Mouse (Mus musculus): ENCODE results near the gene Lrrc23. TPM values are rescaled to one million over a fixed set of nuclear protein-coding genes. Genes with fewer than 3 reads are reported as not detected.

The Lrrc23 gene
- polyA plus RNA-seq, 1 experiment from 2014 or later, result 4.0 TPM

GRCm38 (mm10) chr6:124782436-124782835 lies 2.9 kb upstream of the Lrrc23 start:
- Histone ChIP-seq H3K4me2 (0 out of 2 replicates have a peak overlapping the region, but pooled peaks have one; percentile 27), H3K27me3 (peaks cover 11% of the 10 kb centered on the region), H3K4me1 (peaks cover 20% of the 10 kb centered on the region), H3K4me3 (replicated peaks) (no peak overlapping the region), H3K36me3 (replicated peaks) (no peaks in the 10 kb centered on the region), H3K9me3 (no peaks in the 10 kb centered on the region), H3K27ac (no peak overlapping the region), H3K9ac (no peak overlapping the region)
- 26% methylated on average over 6 of the region's 6 CpGs for WGBS
- no peak for ATAC-seq (ENCODE audit: low FRiP score)

GRCm38 (mm10) chr6:124780917-124781316 lies 1.4 kb upstream of the Lrrc23 start:
- Histone ChIP-seq H3K4me3 (replicated peaks) (no peak overlapping the region), H3K27me3 (peaks cover 11% of the 10 kb centered on the region), H3K4me1 (peaks cover 20% of the 10 kb centered on the region), H3K9ac (no peak overlapping the region), H3K4me2 (no peak overlapping the region), H3K36me3 (replicated peaks) (no peaks in the 10 kb centered on the region), H3K27ac (no peak overlapping the region), H3K9me3 (no peaks in the 10 kb centered on the region)
- 88% methylated on average over 7 of the region's 7 CpGs for WGBS
- no peak for ATAC-seq (ENCODE audit: low FRiP score)

- peak overlapping the region; percentile 39 for H3K4me3 ChIP-seq (replicated peaks)
- H3K9me3 ChIP-seq, result no peaks in the 10 kb centered on the region
- H3K9ac ChIP-seq, result peak overlapping the region; percentile 44
- H3K4me1 ChIP-seq, result peaks cover 20% of the 10 kb centered on the region
- 4% methylated on average over 10 of the region's 10 CpGs for WGBS
- no peaks in the 10 kb centered on the region for H3K36me3 ChIP-seq (replicated peaks)
- H3K27ac ChIP-seq, result no peak overlapping the region
- H3K4me2 ChIP-seq, result peak overlapping the region; percentile 67
- peaks cover 11% of the 10 kb centered on the region for H3K27me3 ChIP-seq
- peak; percentile 16; the same call in 1 of the 2 replicates for ATAC-seq (ENCODE audit: low FRiP score)
Observed at GRCm38 (mm10) chr6:124779984-124780416, 473 bp upstream of the Lrrc23 start.

GRCm38 (mm10) chr6:124770511-124770910 lies 9.0 kb downstream of the Lrrc23 start:
- Histone ChIP-seq H3K27me3 (peaks cover 38% of the 10 kb centered on the region), H3K36me3 (replicated peaks) (no peaks in the 10 kb centered on the region), H3K4me2 (no peak overlapping the region), H3K9ac (no peak overlapping the region), H3K27ac (no peak overlapping the region), H3K4me3 (replicated peaks) (no peak overlapping the region), H3K4me1 (peaks cover 24% of the 10 kb centered on the region), H3K9me3 (no peaks in the 10 kb centered on the region)
- WGBS, result 84% methylated on average over 15 of the region's 15 CpGs
- no peak for ATAC-seq (ENCODE audit: low FRiP score)

GRCm38 (mm10) chr6:124770013-124770412 lies 9.5 kb downstream of the Lrrc23 start:
- ATAC-seq (ENCODE audit: low FRiP score), result no peak
- Histone ChIP-seq H3K9me3 (no peaks in the 10 kb centered on the region), H3K27me3 (peaks cover 38% of the 10 kb centered on the region), H3K4me2 (peak overlapping the region; percentile 65), H3K4me1 (peaks cover 24% of the 10 kb centered on the region), H3K36me3 (replicated peaks) (no peaks in the 10 kb centered on the region), H3K9ac (peak overlapping the region; percentile 62), H3K27ac (no peak overlapping the region), H3K4me3 (replicated peaks) (peak overlapping the region; percentile 40)
- 71% methylated on average over 7 of the region's 7 CpGs for WGBS

- H3K27me3 ChIP-seq, result peaks cover 38% of the 10 kb centered on the region
- H3K4me1 ChIP-seq, result peaks cover 24% of the 10 kb centered on the region
- ATAC-seq (ENCODE audit: low FRiP score), result peak; percentile 85
- WGBS, result under 1% methylated on average over 49 of the region's 54 CpGs
- H3K27ac ChIP-seq, result no peak within 1 kb of the TSS
- H3K9me3 ChIP-seq, result no peaks in the 10 kb centered on the region
- no peaks in the 10 kb centered on the region for H3K36me3 ChIP-seq (replicated peaks)
- peak within 1 kb of the TSS; percentile 40 for H3K4me3 ChIP-seq (replicated peaks)
- H3K4me2 ChIP-seq, result peak within 1 kb of the TSS; percentile 65
- H3K9ac ChIP-seq, result peak within 1 kb of the TSS; percentile 62
Observed at GRCm38 (mm10) chr6:124769101-124769765, 10.3 kb downstream of the Lrrc23 start, which contains the start of gene Eno2. Eno2 (minus strand) TSS chr6:124769673.

- 3% methylated on average over 9 of the region's 9 CpGs for WGBS
- Histone ChIP-seq H3K27ac (no peak overlapping the region), H3K4me1 (peaks cover 24% of the 10 kb centered on the region), H3K9ac (no peak overlapping the region), H3K4me3 (replicated peaks) (peak overlapping the region; percentile 40), H3K27me3 (peaks cover 38% of the 10 kb centered on the region), H3K36me3 (replicated peaks) (no peaks in the 10 kb centered on the region), H3K9me3 (no peaks in the 10 kb centered on the region), H3K4me2 (peak overlapping the region; percentile 65)
- peak; percentile 24; the same call in 1 of the 2 replicates for ATAC-seq (ENCODE audit: low FRiP score)
Observed at GRCm38 (mm10) chr6:124768704-124769044, 10.9 kb downstream of the Lrrc23 start.

GRCm38 (mm10) chr6:124767920-124768703 lies 11.4 kb downstream of the Lrrc23 start:
- H3K27me3 ChIP-seq, result peaks cover 38% of the 10 kb centered on the region
- peak overlapping the region; percentile 65 for H3K4me2 ChIP-seq
- no peaks in the 10 kb centered on the region for H3K9me3 ChIP-seq
- 0 out of 2 replicates have a peak, but pooled peaks have one; percentile 53 for ATAC-seq (ENCODE audit: low FRiP score)
- no peak overlapping the region for H3K9ac ChIP-seq
- peaks cover 24% of the 10 kb centered on the region for H3K4me1 ChIP-seq
- H3K27ac ChIP-seq, result 0 out of 2 replicates have a peak overlapping the region, but pooled peaks have one; percentile 10
- no peaks in the 10 kb centered on the region for H3K36me3 ChIP-seq (replicated peaks)
- peak overlapping the region; percentile 40 for H3K4me3 ChIP-seq (replicated peaks)
- 19% methylated on average over 19 of the region's 19 CpGs for WGBS

GRCm38 (mm10) chr6:124767536-124767919 lies 12.0 kb downstream of the Lrrc23 start:
- WGBS, result 27% methylated on average over 4 of the region's 4 CpGs
- Histone ChIP-seq H3K4me1 (peaks cover 24% of the 10 kb centered on the region), H3K4me2 (no peak overlapping the region), H3K27me3 (peaks cover 38% of the 10 kb centered on the region), H3K9me3 (no peaks in the 10 kb centered on the region), H3K9ac (no peak overlapping the region), H3K36me3 (replicated peaks) (no peaks in the 10 kb centered on the region), H3K4me3 (replicated peaks) (no peak overlapping the region), H3K27ac (0 out of 2 replicates have a peak overlapping the region, but pooled peaks have one; percentile 10)
- ATAC-seq (ENCODE audit: low FRiP score), result no peak

- Histone ChIP-seq H3K4me3 (replicated peaks) (no peak overlapping the region), H3K36me3 (replicated peaks) (no peaks in the 10 kb centered on the region), H3K27me3 (peaks cover 38% of the 10 kb centered on the region), H3K9ac (no peak overlapping the region), H3K4me1 (peaks cover 24% of the 10 kb centered on the region), H3K4me2 (no peak overlapping the region), H3K9me3 (no peaks in the 10 kb centered on the region), H3K27ac (no peak overlapping the region)
- ATAC-seq (ENCODE audit: low FRiP score), result no peak
- WGBS, result 91% methylated on average over 7 of the region's 7 CpGs
Observed at GRCm38 (mm10) chr6:124765951-124766350, 13.6 kb downstream of the Lrrc23 start.

- peaks cover 39% of the 10 kb centered on the region for H3K4me1 ChIP-seq
- no peaks in the 10 kb centered on the region for H3K36me3 ChIP-seq (replicated peaks)
- no peak overlapping the region for H3K4me3 ChIP-seq (replicated peaks)
- no peaks in the 10 kb centered on the region for H3K9me3 ChIP-seq
- H3K9ac ChIP-seq, result peak overlapping the region; percentile 97; the same call in 1 of the 2 replicates
- peak; percentile 18; the same call in 1 of the 2 replicates for ATAC-seq (ENCODE audit: low FRiP score)
- WGBS, result 3% methylated on average over 5 of the region's 5 CpGs
- no peaks in the 10 kb centered on the region for H3K27me3 ChIP-seq
- peak overlapping the region; percentile 98 for H3K27ac ChIP-seq
- peak overlapping the region; percentile 76; the same call in 1 of the 2 replicates for H3K4me2 ChIP-seq
Observed at GRCm38 (mm10) chr6:124759259-124759658, 20.3 kb downstream of the Lrrc23 start.

GRCm38 (mm10) chr6:124758849-124759232 lies 20.7 kb downstream of the Lrrc23 start:
- no peak for ATAC-seq (ENCODE audit: low FRiP score)
- WGBS, result 54% methylated on average over 2 of the region's 2 CpGs
- Histone ChIP-seq H3K9me3 (no peaks in the 10 kb centered on the region), H3K4me3 (replicated peaks) (no peak overlapping the region), H3K27ac (peak overlapping the region; percentile 98), H3K27me3 (no peaks in the 10 kb centered on the region), H3K4me1 (peaks cover 43% of the 10 kb centered on the region), H3K4me2 (peak overlapping the region; percentile 76), H3K36me3 (replicated peaks) (no peaks in the 10 kb centered on the region), H3K9ac (peak overlapping the region; percentile 97; the same call in 1 of the 2 replicates)

Data from forebrain, embryonic 12.5 days (tissue).